Mouse (Mus musculus) macrophage (primary cell): Measurements from ENCODE around the gene Fignl2. TPM values are rescaled to one million over a fixed set of nuclear protein-coding genes. Genes with fewer than 3 reads are reported as not detected.

ENCODE experiments used
- H3K27ac ChIP-seq: fragments of 350-480 bp; formaldehyde crosslinking; 2 replicates; pipeline ENCODE4 v1.9.0; 2021
- H3K36me3 ChIP-seq: fragments of 350-480 bp; formaldehyde crosslinking; 2 replicates; pipeline ENCODE4 v1.9.0; 2021; ENCODE audit errors: inconsistent target
- H3K4me3 ChIP-seq: fragments of 350-480 bp; formaldehyde crosslinking; 2 replicates; pipeline ENCODE4 v1.9.0; 2021; ENCODE audit errors: inconsistent target
- H3K79me2 ChIP-seq: fragments of 350-480 bp; formaldehyde crosslinking; 2 replicates; pipeline ENCODE4 v1.9.0; 2021; ENCODE audit errors: inconsistent target
- WGBS: methylation state at CpG from one replicate; pipeline ENCODE4 v1.1.7; 2026; ENCODE audit warnings: inconsistent platforms; ENCODE audit not compliant: missing documents; 5-methylcytosine and 5-hydroxymethylcytosine counted together
- polyA plus RNA-seq: library from polyadenylated mRNA; stranded (reverse); fragments of 250-400 nt; gene quantifications from 3 replicates; pipeline ENCODE4 v1.2.4, GENCODE M21; 2018; ENCODE audit warnings: inconsistent platforms

The Fignl2 gene
- polyA plus RNA-seq, 1 experiment from 2014 or later = 1.4 TPM

DNA sequence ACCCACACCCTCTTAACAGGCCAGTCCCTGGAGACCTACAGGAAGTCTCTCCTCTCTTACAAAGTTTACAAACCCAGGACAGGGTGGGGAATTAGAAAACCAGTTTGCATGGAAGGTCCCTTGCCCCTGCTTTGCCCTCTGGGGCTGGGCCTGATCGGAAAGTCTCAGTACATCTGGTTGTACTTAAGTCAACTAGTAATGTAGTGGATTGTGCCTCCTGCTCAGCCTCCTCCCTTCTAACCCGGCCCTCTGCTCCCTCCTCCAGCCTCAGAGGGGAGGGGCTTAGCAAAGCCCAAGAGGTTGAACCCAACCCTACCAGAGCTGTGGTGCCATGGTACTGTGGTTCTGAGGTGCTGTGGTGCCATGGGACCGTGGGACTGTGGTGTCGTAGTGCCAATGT is 3.9 kb upstream of the Fignl2 start:
- Histone ChIP-seq H3K27ac (0 out of 2 replicates have a peak overlapping the region, but pooled peaks have one; percentile 1), H3K4me3 (no peak overlapping the region), H3K79me2 (no peaks in the 10 kb centered on the region), H3K36me3 (no peaks in the 10 kb centered on the region)
- WGBS = 75% methylated on average over 4 of the region's 4 CpGs

DNA sequence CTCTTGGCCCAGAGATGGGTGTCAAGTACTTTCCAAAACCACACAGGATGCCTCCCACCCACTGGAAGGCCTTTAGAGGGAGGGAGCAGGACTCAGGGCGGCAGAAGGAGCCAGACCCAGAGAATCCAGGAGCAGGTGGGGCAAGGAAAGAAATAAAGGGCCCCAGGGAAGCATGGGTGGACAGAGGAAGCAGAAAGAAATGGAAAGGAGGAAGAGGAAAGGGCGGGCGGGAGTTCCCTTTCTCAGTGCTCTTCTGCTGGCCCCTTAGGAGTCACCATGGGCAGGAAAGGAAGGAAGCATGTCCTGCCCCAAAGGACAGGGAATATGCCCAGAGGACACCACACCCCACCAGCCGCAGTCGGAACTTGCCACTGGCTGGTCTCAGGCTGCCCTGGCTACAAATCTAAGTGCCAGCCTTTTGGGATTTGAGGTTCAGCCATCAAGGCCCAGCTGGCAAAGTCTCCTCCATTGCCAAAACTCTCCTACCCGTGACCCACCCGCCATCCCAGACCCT is 2.7 kb upstream of the Fignl2 start:
- WGBS = 73% methylated on average over 4 of the region's 7 CpGs
- Histone ChIP-seq H3K36me3 (no peaks in the 10 kb centered on the region), H3K27ac (0 out of 2 replicates have a peak overlapping the region, but pooled peaks have one; percentile 1), H3K79me2 (no peaks in the 10 kb centered on the region), H3K4me3 (no peak overlapping the region)

DNA sequence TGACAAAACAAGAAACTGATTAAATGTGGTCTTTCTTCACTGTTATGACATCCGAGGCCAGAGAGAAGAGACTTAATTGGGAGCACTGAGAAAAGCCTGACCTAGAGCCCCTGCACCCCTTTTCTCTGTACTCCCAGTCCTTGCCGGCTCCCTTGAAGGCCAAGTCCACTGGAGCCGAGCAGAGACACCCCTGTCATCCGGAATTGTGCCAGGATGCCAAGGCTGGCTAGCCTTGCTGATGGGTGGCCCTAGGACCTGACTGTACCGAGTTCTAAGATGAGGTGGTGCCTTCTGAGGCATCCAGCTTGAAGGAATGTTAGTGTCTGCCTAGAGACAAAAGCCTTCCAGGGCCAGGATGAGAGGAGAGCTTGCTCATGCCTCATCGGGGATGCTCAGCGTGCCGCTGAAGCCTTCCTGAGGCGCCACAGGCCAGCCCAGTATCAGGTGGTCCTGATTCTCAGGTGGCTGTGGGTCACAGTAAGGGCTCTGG is 1.7 kb upstream of the Fignl2 start:
- Histone ChIP-seq H3K36me3 (no peaks in the 10 kb centered on the region), H3K27ac (no peak overlapping the region), H3K79me2 (no peaks in the 10 kb centered on the region), H3K4me3 (no peak overlapping the region)
- 92% methylated on average over 9 of the region's 9 CpGs for WGBS

- WGBS = 16% methylated on average over 21 of the region's 30 CpGs
- Histone ChIP-seq H3K27ac (no peak overlapping the region), H3K79me2 (no peaks in the 10 kb centered on the region), H3K4me3 (peak overlapping the region; percentile 30), H3K36me3 (no peaks in the 10 kb centered on the region)
These were observed 377 bp upstream of the Fignl2 start for GRCm38 (mm10) chr15:101078731-101079156.

- 23% methylated on average over 33 of the region's 34 CpGs for WGBS
- Histone ChIP-seq H3K36me3 (no peaks in the 10 kb centered on the region), H3K4me3 (peak overlapping the region; percentile 16; the same call in 1 of the 2 replicates), H3K79me2 (no peaks in the 10 kb centered on the region), H3K27ac (no peak overlapping the region)
These were observed 1.2 kb downstream of the Fignl2 start for GRCm38 (mm10) chr15:101077001-101077812.

GRCm38 (mm10) chr15:101076071-101077000 is 2.0 kb downstream of the Fignl2 start:
- H3K27ac ChIP-seq = no peak overlapping the region
- H3K79me2 ChIP-seq = no peaks in the 10 kb centered on the region
- WGBS = 47% methylated on average over 26 of the region's 26 CpGs
- no peak overlapping the region for H3K4me3 ChIP-seq
- no peaks in the 10 kb centered on the region for H3K36me3 ChIP-seq

DNA sequence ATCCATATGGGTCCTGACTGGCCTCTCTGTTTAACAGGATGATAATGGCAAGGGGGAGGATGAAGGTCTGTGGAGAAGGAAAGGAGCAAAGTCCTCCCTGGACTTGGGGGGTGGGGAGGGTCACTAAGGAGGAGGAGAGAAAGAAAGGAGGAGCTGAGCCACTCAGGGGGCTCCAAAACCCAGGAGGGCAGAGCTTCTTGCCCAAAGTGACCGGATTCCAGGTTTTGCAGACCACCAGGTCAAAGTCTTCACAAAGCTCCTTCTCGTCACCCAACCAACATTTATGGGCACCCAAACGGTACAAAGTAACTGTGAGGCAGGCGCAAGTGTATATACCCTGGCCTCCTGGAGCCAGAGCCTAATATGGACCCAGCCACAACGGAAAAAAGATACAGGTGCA is 2.7 kb downstream of the Fignl2 start:
- Histone ChIP-seq H3K36me3 (no peaks in the 10 kb centered on the region), H3K27ac (no peak overlapping the region), H3K4me3 (no peak overlapping the region), H3K79me2 (no peaks in the 10 kb centered on the region)
- WGBS = 83% methylated on average over 5 of the region's 5 CpGs

GRCm38 (mm10) chr15:101075150-101075549 is 3.2 kb downstream of the Fignl2 start:
- 95% methylated on average over 4 of the region's 4 CpGs for WGBS
- H3K27ac ChIP-seq = no peak overlapping the region
- no peaks in the 10 kb centered on the region for H3K79me2 ChIP-seq
- no peaks in the 10 kb centered on the region for H3K36me3 ChIP-seq
- no peak overlapping the region for H3K4me3 ChIP-seq

DNA sequence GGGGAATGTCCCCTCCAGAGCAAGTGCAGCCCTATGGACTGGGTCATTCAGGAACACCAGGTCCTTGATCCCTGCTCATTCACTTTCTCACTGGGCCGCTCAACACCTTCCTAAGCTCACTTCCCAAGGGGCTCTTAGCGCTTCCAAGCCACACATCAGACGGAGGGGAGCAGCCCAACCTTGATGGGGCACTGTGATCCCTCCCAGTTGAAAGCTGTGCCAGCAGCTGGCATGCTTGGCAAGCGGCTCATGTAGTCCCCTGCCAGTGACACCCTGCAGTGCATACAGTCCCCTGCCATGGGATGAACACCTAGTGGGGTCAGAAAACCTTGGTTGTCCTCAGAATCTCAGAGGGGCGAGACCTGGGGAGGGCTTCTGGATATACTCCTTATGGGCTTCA is 4.3 kb downstream of the Fignl2 start:
- WGBS = 86% methylated on average over 5 of the region's 5 CpGs
- Histone ChIP-seq H3K79me2 (no peaks in the 10 kb centered on the region), H3K4me3 (no peak overlapping the region), H3K36me3 (no peaks in the 10 kb centered on the region), H3K27ac (no peak overlapping the region)

GRCm38 (mm10) chr15:101072736-101073135 is 5.6 kb downstream of the Fignl2 start:
- no peaks in the 10 kb centered on the region for H3K79me2 ChIP-seq
- WGBS = 71% methylated on average over 2 of the region's 2 CpGs
- H3K27ac ChIP-seq = no peak overlapping the region
- H3K36me3 ChIP-seq = no peaks in the 10 kb centered on the region
- no peak overlapping the region for H3K4me3 ChIP-seq

DNA sequence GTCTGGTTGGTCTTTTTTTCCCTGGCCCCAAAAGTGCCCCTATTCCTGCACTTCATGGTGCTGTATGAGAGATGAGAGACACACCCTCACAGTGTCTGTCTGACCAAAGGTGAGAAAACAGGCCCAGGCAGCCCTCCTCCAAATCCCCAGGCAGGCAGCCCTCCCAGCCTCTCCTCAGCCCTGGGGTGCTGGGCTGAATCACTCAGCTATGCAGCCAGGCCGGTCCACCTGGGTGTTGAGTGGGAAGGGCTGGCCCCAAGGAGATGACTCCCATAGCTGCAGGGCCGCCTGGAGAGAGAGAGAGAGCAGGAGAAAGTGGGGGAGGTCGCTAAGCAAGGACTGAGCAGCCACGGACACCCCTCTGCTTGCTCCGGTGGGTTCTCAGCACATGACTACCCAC is 7.6 kb downstream of the Fignl2 start:
- H3K4me3 ChIP-seq = no peak overlapping the region
- H3K36me3 ChIP-seq = no peaks in the 10 kb centered on the region
- WGBS = 78% methylated on average over 5 of the region's 5 CpGs
- H3K27ac ChIP-seq = no peak overlapping the region
- no peaks in the 10 kb centered on the region for H3K79me2 ChIP-seq

DNA sequence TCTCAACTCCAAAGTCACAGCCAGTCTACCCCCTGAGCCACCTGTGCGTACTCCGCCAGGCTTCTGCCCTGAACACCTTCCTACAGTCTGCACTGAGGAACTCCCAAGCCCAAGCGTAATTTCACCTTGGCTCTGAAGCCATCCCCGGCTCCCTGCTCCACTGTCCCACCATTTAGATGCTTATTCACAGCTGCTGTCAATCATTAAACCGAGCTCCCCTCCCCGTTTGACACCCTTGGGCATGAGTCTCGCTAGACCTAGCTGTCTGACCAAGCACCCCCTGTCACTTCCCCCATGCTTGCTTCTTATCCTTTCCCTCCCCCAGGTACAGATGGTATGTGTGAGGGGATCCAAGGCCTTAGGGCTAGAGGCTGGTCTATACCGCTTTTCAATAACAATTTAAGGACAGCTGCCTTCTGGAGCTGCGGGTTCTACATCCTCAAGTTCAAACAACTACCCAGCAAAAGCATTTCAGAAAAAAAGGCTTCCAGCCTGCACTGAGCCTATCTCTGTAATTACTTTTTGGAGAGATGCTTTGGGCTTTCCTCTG is 8.7 kb downstream of the Fignl2 start:
- Histone ChIP-seq H3K79me2 (no peaks in the 10 kb centered on the region), H3K36me3 (no peaks in the 10 kb centered on the region), H3K27ac (no peak overlapping the region), H3K4me3 (no peak overlapping the region)
- WGBS = 75% methylated on average over 9 of the region's 9 CpGs

GRCm38 (mm10) chr15:101068671-101069070 is 9.7 kb downstream of the Fignl2 start:
- Histone ChIP-seq H3K79me2 (no peaks in the 10 kb centered on the region), H3K27ac (no peak overlapping the region), H3K4me3 (no peak overlapping the region), H3K36me3 (no peaks in the 10 kb centered on the region)
- WGBS = 84% methylated on average over 4 of the region's 4 CpGs

- WGBS = 60% methylated on average over 3 of the region's 3 CpGs
- no peak overlapping the region for H3K27ac ChIP-seq
- no peak overlapping the region for H3K4me3 ChIP-seq
- no peaks in the 10 kb centered on the region for H3K36me3 ChIP-seq
- no peaks in the 10 kb centered on the region for H3K79me2 ChIP-seq
These were observed 10.3 kb downstream of the Fignl2 start for GRCm38 (mm10) chr15:101068029-101068428.
